Mouse (Mus musculus): ENCODE measurements around the gene Hivep3. TPM values are rescaled to one million over a fixed set of nuclear protein-coding genes. Genes with fewer than 3 reads are reported as not detected.

The Hivep3 gene
- polyA plus RNA-seq (2014; fragmentation: Nextera tagmentation; extraction: Ambion mirVana) = 2.0 and 2.1 TPM in 2 replicates

DNA sequence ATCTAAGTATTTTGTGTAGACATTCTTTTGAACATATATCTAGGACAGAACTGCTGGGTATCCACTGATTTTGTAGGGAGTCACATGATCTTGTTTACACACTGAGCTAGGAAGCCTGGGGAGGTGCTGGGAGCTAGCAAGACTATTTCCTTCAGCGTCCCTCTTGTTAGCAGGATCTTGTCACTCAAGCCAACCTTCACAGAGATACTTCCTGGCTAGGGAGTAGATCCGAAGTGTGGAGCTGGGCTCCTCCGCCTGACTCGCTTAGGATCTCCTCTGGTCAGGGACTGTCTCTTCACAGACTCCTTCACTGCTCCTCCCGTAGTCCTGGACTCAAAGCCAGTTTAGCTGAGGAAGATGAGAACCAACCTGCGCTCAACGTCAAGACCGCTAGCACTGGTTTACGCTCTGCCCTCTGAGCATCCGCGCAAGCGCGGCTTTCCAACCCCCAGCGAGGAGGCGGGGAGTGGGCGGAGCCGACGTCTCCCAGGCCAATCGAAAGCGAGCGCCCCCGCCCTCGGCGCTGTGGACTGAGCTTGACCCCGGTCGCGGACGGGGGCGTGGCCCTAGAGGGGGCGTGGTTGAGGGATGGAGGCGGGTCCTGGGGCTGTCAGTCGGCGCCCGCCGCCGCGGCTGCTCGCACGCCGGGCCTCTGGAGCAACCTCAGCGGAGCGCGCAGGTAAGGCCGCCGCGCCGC lies at the start of gene Hivep3:
Hivep3 (plus strand) TSS at position 601 of the 697 bp plus-strand sequence.
- no peaks in the 10 kb centered on the region for H3K9me3 ChIP-seq (ENCODE audit: control insufficient read depth, low read length)
- WGBS = under 1% methylated on average over 47 of the region's 47 CpGs
- H3K27me3 ChIP-seq (ENCODE audit: control insufficient read depth, insufficient read depth, low read length) = peaks cover 19% of the 10 kb centered on the region
- H3K9ac ChIP-seq (ENCODE audit: low read length) = peak within 1 kb of the TSS; percentile 57
- H3K36me3 ChIP-seq (ENCODE audit: control insufficient read depth, insufficient read depth, low read length) = no peaks in the 10 kb centered on the region
- peak within 1 kb of the TSS; percentile 67 for H3K4me3 ChIP-seq (ENCODE audit: low read depth, low read length)
- peak; percentile 100 for DNase-seq (ENCODE audit: low spot score, missing footprints)
- peak; percentile 99 for ATAC-seq (ENCODE audit: low FRiP score)
- H3K4me2 ChIP-seq = peak within 1 kb of the TSS; percentile 100
- no peak within 1 kb of the TSS; the same call in 1 of the 2 replicates for H3K27ac ChIP-seq (ENCODE audit: low read depth, low read length)
- H3K4me1 ChIP-seq (ENCODE audit: control insufficient read depth, insufficient read depth, low read length) = 0 out of 2 replicates have a peak, but pooled peaks cover 3% of the 10 kb centered on the region

DNA sequence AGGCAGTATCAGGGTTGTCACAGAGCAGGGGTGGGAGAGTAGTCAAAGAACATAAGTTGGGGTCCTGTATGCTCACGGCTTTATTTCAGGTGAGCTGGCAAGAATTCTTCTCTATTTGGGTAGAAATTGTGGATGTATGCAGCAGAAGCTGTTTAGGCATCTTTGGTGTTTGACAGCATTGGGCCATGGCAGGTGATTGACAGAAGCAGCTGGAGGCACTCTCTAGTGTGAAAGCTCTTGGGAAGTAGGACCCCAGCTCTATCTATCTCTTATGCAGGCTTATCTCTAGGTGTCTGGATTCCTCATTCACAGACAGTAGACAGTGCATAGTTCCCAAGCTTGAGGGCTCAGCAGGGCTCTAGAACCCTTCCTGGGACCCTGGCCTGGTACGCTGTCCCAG lies 47.8 kb upstream of the Hivep3 start:
- Histone ChIP-seq H3K27ac (ENCODE audit: low read depth, low read length) (no peak overlapping the region), H3K27me3 (ENCODE audit: control insufficient read depth, insufficient read depth, low read length) (no peaks in the 10 kb centered on the region), H3K4me2 (no peak overlapping the region), H3K9me3 (ENCODE audit: control insufficient read depth, low read length) (no peaks in the 10 kb centered on the region), H3K9ac (ENCODE audit: low read length) (no peak overlapping the region), H3K4me3 (ENCODE audit: low read depth, low read length) (no peak overlapping the region), H3K4me1 (ENCODE audit: control insufficient read depth, insufficient read depth, low read length) (peaks cover 5% of the 10 kb centered on the region; the same call in 1 of the 2 replicates), H3K36me3 (ENCODE audit: control insufficient read depth, insufficient read depth, low read length) (no peaks in the 10 kb centered on the region)
- no peak for ATAC-seq (ENCODE audit: low FRiP score)
- DNase-seq (ENCODE audit: low spot score, missing footprints) = no peak
- 91% methylated on average over 2 of the region's 2 CpGs for WGBS

DNA sequence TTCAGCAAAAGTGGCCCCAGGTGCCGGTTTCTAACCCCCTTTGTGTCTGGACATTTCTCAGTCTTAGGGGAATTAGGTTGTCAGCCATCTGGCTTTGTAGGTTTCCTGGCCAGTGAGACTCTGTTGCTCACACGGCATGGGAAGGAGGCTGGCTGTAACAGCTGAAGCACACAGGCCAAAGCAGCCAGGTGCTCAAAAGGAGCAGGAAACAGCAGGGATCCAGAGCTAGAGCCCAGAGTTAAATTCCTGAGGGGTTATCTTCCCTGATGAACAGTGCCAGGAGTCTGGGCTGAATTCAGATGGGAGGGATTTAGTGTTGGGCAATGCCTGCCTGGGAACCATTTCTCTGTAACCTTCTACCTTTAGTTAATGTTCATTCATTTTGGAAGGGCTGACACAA lies 35.2 kb upstream of the Hivep3 start:
- Histone ChIP-seq H3K9ac (ENCODE audit: low read length) (no peak overlapping the region), H3K36me3 (ENCODE audit: control insufficient read depth, insufficient read depth, low read length) (no peaks in the 10 kb centered on the region), H3K9me3 (ENCODE audit: control insufficient read depth, low read length) (no peaks in the 10 kb centered on the region), H3K27me3 (ENCODE audit: control insufficient read depth, insufficient read depth, low read length) (no peaks in the 10 kb centered on the region), H3K4me2 (no peak overlapping the region), H3K4me3 (ENCODE audit: low read depth, low read length) (no peak overlapping the region), H3K27ac (ENCODE audit: low read depth, low read length) (no peak overlapping the region), H3K4me1 (ENCODE audit: control insufficient read depth, insufficient read depth, low read length) (no peaks in the 10 kb centered on the region)
- DNase-seq (ENCODE audit: low spot score, missing footprints) (no peak), ATAC-seq (ENCODE audit: low FRiP score) (no peak)
- 60% methylated on average over 2 of the region's 2 CpGs for whole genome bisulfite sequencing

DNA sequence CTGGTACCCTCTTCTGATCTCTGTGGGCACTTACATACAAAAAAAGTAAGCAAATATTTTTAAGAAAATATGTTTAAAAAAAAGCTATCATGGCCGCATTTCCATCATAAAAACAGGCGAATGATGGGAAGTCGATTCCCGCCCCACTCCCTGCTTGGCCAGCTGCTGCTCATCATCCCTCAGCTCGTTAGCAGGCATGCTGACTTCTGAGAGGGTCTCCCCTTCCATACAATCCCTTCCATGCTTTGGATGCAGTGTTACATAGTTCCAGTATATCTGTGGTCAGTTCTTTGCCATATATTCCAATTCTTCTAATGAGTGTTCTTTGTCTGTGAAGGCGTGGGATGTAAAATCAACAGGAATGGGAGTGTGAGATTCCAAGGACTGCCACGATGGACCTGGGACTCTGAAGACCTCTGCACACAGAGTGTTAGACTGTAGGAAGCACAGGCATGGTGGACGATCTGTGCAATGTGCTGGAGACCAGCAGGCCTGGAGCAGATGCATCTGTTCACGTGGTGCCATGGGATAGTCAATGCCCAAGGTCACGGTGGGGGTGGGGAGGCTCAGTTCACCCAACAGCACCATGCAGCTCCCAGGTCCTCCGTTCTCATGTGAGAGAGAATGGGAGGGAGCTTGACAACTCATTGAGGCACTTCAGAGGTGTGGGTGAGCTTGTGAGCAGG lies 32.2 kb upstream of the Hivep3 start:
- Histone ChIP-seq H3K9me3 (ENCODE audit: control insufficient read depth, low read length) (no peaks in the 10 kb centered on the region), H3K4me1 (ENCODE audit: control insufficient read depth, insufficient read depth, low read length) (no peaks in the 10 kb centered on the region), H3K36me3 (ENCODE audit: control insufficient read depth, insufficient read depth, low read length) (no peaks in the 10 kb centered on the region), H3K9ac (ENCODE audit: low read length) (no peak overlapping the region), H3K27me3 (ENCODE audit: control insufficient read depth, insufficient read depth, low read length) (no peaks in the 10 kb centered on the region), H3K27ac (ENCODE audit: low read depth, low read length) (no peak overlapping the region), H3K4me3 (ENCODE audit: low read depth, low read length) (no peak overlapping the region), H3K4me2 (no peak overlapping the region)
- ATAC-seq (ENCODE audit: low FRiP score) (no peak), DNase-seq (ENCODE audit: low spot score, missing footprints) (no peak)
- WGBS = 90% methylated on average over 11 of the region's 11 CpGs

DNA sequence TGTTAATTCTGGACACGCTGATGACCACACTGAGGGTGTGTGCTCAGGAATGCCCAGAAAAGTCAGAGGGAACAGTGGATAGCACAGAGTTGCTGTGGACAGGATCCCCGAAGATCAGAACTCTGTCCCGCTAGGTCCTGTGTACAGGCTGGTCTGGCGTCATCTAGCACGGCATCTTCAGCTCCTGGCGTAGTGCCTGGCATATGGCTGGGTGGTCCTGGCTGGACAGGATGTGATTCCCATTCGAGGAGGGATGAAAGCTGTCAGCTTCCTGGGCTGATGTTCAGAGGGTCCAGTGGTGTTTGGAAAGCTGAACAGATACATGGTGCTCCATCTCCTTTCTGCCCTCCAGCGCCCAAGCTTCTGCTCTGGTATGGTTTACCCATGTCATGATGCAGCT lies 29.6 kb upstream of the Hivep3 start:
- ATAC-seq (ENCODE audit: low FRiP score) (no peak), DNase-seq (ENCODE audit: low spot score, missing footprints) (no peak)
- Histone ChIP-seq H3K4me2 (no peak overlapping the region), H3K9me3 (ENCODE audit: control insufficient read depth, low read length) (no peaks in the 10 kb centered on the region), H3K4me1 (ENCODE audit: control insufficient read depth, insufficient read depth, low read length) (no peaks in the 10 kb centered on the region), H3K27me3 (ENCODE audit: control insufficient read depth, insufficient read depth, low read length) (no peaks in the 10 kb centered on the region), H3K27ac (ENCODE audit: low read depth, low read length) (no peak overlapping the region), H3K9ac (ENCODE audit: low read length) (no peak overlapping the region), H3K4me3 (ENCODE audit: low read depth, low read length) (no peak overlapping the region), H3K36me3 (ENCODE audit: control insufficient read depth, insufficient read depth, low read length) (no peaks in the 10 kb centered on the region)
- 88% methylated on average over 8 of the region's 8 CpGs for WGBS

DNA sequence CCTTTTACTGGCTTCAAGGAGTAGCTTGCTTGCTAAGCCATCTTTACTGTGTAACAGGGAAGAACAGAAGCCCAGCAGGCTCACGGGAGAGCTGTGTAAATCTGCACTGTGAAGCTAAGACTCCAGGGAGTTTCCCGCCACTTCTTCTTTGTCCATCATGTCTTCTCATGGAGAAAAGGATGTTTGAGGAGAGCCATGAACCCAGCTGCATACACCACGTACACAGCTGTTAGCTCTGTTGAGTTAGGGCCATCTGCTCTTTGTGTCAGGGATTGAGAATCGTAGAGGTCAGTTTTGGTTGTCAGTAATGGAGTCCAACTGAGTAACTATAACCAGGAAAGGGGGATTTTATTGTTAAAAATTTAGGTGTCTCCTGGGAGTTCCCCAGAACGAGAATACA lies 26.3 kb upstream of the Hivep3 start:
- H3K4me1 ChIP-seq (ENCODE audit: control insufficient read depth, insufficient read depth, low read length) = no peaks in the 10 kb centered on the region
- H3K36me3 ChIP-seq (ENCODE audit: control insufficient read depth, insufficient read depth, low read length) = no peaks in the 10 kb centered on the region
- ATAC-seq (ENCODE audit: low FRiP score) = no peak
- H3K27ac ChIP-seq (ENCODE audit: low read depth, low read length) = no peak overlapping the region
- no peak overlapping the region for H3K4me3 ChIP-seq (ENCODE audit: low read depth, low read length)
- WGBS = 58% methylated on average over 5 of the region's 5 CpGs
- no peak overlapping the region for H3K9ac ChIP-seq (ENCODE audit: low read length)
- H3K9me3 ChIP-seq (ENCODE audit: control insufficient read depth, low read length) = no peaks in the 10 kb centered on the region
- no peaks in the 10 kb centered on the region for H3K27me3 ChIP-seq (ENCODE audit: control insufficient read depth, insufficient read depth, low read length)
- H3K4me2 ChIP-seq = no peak overlapping the region
- peak; percentile 86 for DNase-seq (ENCODE audit: low spot score, missing footprints)

DNA sequence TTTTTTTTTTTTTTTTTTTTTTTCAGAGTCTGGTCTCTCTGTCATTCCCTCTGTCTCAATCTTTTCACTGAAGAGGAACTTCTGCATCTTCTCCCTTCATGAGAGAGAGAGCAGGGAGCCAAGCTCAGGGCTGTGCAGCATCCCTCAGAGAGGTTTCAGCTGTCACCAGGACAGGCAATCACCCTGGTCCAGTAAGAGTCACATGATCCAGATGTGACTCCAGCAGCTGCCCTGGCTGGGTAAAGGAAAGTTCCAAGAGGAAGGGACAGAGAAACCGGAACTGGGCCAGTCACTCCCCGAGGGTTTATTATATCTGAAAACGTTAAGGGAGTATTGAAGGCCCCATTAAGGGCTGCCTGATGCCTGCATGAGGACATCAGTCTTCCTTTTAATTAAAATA lies 25.8 kb upstream of the Hivep3 start:
- Histone ChIP-seq H3K4me2 (no peak overlapping the region), H3K9me3 (ENCODE audit: control insufficient read depth, low read length) (no peaks in the 10 kb centered on the region), H3K4me3 (ENCODE audit: low read depth, low read length) (no peak overlapping the region), H3K27me3 (ENCODE audit: control insufficient read depth, insufficient read depth, low read length) (no peaks in the 10 kb centered on the region), H3K36me3 (ENCODE audit: control insufficient read depth, insufficient read depth, low read length) (no peaks in the 10 kb centered on the region), H3K27ac (ENCODE audit: low read depth, low read length) (no peak overlapping the region), H3K9ac (ENCODE audit: low read length) (no peak overlapping the region), H3K4me1 (ENCODE audit: control insufficient read depth, insufficient read depth, low read length) (no peaks in the 10 kb centered on the region)
- DNase-seq (ENCODE audit: low spot score, missing footprints) = no peak
- ATAC-seq (ENCODE audit: low FRiP score) = no peak
- WGBS = 23% methylated on average over 3 of the region's 3 CpGs

DNA sequence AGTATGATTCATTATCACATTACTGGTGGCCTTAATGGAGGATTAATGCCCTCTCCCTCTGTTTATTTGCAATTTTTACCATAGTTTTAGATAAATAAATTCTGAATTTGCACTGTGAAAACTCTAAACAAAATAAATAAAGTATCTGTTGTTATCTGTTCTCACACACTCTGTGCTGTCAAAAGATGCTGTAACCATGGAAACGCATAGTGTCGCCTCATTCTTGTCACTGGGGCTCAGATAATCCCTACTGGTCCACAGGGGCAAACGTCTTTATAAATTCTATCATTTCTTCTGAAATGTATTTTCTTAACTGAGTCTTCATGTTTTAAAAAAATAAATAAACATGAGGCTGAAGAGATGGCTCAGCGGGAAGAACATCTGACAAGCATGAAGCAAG lies 23.4 kb upstream of the Hivep3 start:
- Histone ChIP-seq H3K4me3 (ENCODE audit: low read depth, low read length) (no peak overlapping the region), H3K9ac (ENCODE audit: low read length) (no peak overlapping the region), H3K27ac (ENCODE audit: low read depth, low read length) (no peak overlapping the region), H3K4me1 (ENCODE audit: control insufficient read depth, insufficient read depth, low read length) (no peaks in the 10 kb centered on the region), H3K9me3 (ENCODE audit: control insufficient read depth, low read length) (no peaks in the 10 kb centered on the region), H3K27me3 (ENCODE audit: control insufficient read depth, insufficient read depth, low read length) (no peaks in the 10 kb centered on the region), H3K36me3 (ENCODE audit: control insufficient read depth, insufficient read depth, low read length) (no peaks in the 10 kb centered on the region), H3K4me2 (no peak overlapping the region)
- ATAC-seq (ENCODE audit: low FRiP score) (no peak), DNase-seq (ENCODE audit: low spot score, missing footprints) (no peak)
- 60% methylated on average over 4 of the region's 4 CpGs for WGBS

DNA sequence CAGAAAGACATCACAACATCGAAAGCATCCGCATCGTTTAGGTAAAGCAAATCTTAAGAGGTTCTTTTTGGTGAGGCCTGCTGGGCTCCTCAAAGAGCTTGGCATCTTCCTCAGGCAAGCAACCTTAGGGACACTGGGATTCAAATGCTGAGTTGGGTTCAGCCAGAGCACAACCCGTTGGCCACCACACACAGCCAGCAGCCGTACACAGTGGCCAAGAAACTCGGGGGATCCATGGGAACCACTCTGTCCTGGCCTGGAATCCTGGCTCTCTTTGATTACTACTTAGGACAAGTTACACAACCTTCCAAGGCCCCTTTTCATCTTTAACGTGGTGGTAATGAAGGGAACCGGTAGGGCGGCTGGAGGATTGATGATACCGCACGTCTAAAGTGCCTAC lies 16.1 kb upstream of the Hivep3 start:
- no peak overlapping the region for H3K4me3 ChIP-seq (ENCODE audit: low read depth, low read length)
- H3K27ac ChIP-seq (ENCODE audit: low read depth, low read length) = no peak overlapping the region
- H3K9ac ChIP-seq (ENCODE audit: low read length) = no peak overlapping the region
- H3K27me3 ChIP-seq (ENCODE audit: control insufficient read depth, insufficient read depth, low read length) = no peaks in the 10 kb centered on the region
- 79% methylated on average over 11 of the region's 11 CpGs for WGBS
- no peak overlapping the region for H3K4me2 ChIP-seq
- DNase-seq (ENCODE audit: low spot score, missing footprints) (no peak), ATAC-seq (ENCODE audit: low FRiP score) (no peak)
- H3K4me1 ChIP-seq (ENCODE audit: control insufficient read depth, insufficient read depth, low read length) = no peaks in the 10 kb centered on the region
- no peaks in the 10 kb centered on the region for H3K36me3 ChIP-seq (ENCODE audit: control insufficient read depth, insufficient read depth, low read length)
- H3K9me3 ChIP-seq (ENCODE audit: control insufficient read depth, low read length) = no peaks in the 10 kb centered on the region
